Mouse (Mus musculus): ENCODE measurements around the gene Nqo2.

DNA sequence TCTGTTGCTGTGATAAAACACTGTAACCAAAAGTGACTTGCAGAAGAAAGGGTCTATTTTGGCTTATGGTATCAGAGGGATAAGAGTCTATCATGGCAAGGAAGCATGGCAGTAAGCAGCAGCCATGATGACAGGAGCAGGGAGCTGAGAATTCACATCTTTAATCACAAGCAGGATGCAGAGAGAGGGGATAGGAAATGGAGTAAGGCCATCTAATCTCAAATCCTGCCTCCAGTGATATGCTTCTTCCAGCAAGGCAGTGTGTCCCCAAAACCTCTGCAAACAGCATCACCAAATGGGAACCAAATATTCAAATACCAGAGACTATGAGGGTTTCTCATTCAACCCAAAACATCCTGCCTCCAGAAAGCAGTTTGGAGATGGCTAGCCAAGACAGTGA is 2.1 kb downstream of the Nqo2 start:
- TF ChIP-seq GATA1 (IDR thresholded peaks at IDR 0.05; ENCODE audit: borderline replicate concordance, low read length) = no peak
- TF ChIP-seq CTCF (IDR thresholded peaks at IDR 0.05; ENCODE audit: low read depth, low read length) = no peak
- no peak for TF ChIP-seq TAL1 (conservative IDR thresholded peaks at IDR 0.05; ENCODE audit: low read depth, low read length)
- TF ChIP-seq GATA2 (IDR thresholded peaks at IDR 0.05; ENCODE audit: borderline replicate concordance, low read depth, low read length) = no peak
- no peak for TF ChIP-seq POLR2AphosphoS5 (IDR thresholded peaks at IDR 0.05; ENCODE audit: insufficient replicate concordance, low read depth, low read length)

All from G1E (cell line).